Mouse (Mus musculus): Measurements from ENCODE around the gene Stim1. TPM values are rescaled to one million over a fixed set of nuclear protein-coding genes. Genes with fewer than 3 reads are reported as not detected.
A peak's percentile ranks its signal among the peaks of the same experiment; 100 is the strongest.
"Not testable (repeated sequence)": the region's sequence is repeated elsewhere in the genome, so short reads cannot be mapped to it uniquely, and the experiment has no call there.

Stim1 gene
- polyA plus RNA-seq, 1 experiment from 2014 or later: 13.6 TPM

DNA sequence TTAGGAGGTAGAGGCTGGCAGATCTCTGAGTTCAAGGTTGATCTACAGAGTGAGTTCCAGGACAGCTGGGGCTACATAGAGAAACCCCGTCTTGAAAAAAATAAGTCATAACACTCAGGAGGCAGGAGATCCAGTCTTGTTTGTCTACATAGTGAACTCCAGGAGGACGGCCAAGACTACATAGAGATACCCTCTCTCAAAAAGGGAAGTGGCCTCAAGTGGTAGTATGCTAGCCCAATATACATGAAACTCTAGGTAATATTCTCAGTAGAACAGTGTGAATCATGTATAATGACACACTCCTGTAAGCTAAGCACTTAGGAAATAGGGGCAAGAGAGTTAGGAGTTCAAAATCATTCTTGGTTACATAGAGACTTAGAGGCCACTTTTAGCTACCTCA lies 126.3 kb downstream of the Stim1 start:
- ATAC-seq (ENCODE audit: low FRiP score, low read depth): no peak
- WGBS: 93% methylated on average over 2 of the region's 2 CpGs
- H3K9ac ChIP-seq: no peak overlapping the region
- H3K27me3 ChIP-seq (replicated peaks): no peaks in the 10 kb centered on the region
- H3K27ac ChIP-seq: no peak overlapping the region
- H3K4me2 ChIP-seq (replicated peaks): no peak overlapping the region
- H3K9me3 ChIP-seq: no peaks in the 10 kb centered on the region
- no peaks in the 10 kb centered on the region for H3K36me3 ChIP-seq
- no peaks in the 10 kb centered on the region for H3K4me1 ChIP-seq
- H3K4me3 ChIP-seq: no peak overlapping the region

DNA sequence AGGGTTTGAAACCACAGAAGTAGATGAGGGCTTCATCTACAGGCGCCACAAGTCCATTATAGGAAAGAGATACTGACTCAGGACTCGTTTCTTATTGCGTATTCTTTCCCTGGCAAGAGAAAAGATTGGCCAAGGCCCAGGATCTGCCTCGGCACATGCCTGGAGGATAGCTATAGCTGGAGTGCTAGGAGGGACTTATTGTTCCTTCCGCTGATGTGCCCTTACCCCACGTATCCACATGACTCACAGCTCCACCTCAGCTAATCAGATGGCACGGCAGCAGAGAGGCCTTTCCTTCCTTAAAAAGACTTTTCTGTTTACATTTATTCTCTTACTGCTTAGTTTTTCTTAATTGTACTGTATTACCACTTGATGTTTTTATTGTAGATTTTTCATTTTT lies 128.3 kb downstream of the Stim1 start:
- H3K27me3 ChIP-seq (replicated peaks): no peaks in the 10 kb centered on the region
- H3K4me2 ChIP-seq (replicated peaks): no peak overlapping the region
- H3K4me3 ChIP-seq: no peak overlapping the region
- WGBS: 83% methylated on average over 7 of the region's 7 CpGs
- no peak for ATAC-seq (ENCODE audit: low FRiP score, low read depth)
- H3K9me3 ChIP-seq: no peaks in the 10 kb centered on the region
- H3K27ac ChIP-seq: no peak overlapping the region
- no peaks in the 10 kb centered on the region for H3K4me1 ChIP-seq
- H3K9ac ChIP-seq: no peak overlapping the region
- no peaks in the 10 kb centered on the region for H3K36me3 ChIP-seq

DNA sequence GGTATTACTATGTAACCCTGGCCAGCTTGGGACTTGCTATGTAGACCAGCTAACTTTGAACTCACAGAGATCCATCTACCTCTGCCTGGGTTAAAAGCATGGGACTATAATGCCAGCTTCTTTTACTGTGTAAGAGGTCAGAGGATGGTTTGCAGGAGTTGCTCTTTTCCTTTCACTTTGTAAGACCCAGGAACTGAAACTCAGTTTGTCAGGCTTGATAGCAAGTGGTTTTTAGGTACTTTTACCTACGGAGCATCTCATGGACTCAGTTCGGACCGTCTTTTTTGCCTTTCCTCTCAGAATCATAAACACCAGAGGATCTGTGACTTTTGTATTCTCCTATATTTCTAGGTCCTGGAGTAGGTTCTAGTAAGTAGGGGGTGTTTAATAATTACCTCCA lies 128.7 kb downstream of the Stim1 start:
- H3K36me3 ChIP-seq: no peaks in the 10 kb centered on the region

DNA sequence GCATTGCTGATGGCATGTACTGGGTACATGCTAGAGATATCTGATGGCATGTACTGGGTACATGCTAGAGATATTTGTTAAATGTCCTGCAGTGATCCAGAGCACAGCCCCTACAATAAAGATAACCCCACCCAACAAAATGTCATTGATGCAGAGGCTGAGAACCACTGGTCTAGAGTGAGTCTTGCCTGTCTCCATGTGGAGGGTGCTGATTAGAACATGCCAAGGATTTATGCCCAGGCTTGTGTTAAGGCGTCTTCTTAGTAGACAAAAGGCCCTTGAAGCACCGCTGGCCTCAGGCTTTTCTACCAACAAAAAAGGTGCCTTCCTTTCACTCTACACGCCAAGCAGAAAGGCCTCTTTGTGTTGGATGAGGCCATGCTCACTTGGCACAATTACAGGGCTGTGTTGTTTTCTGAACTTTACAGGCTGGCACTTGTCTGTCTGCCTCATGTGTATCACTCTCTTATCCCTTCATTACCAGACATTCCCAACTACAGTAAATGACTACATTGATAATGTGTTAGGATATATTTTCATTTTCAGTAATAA lies 131.7 kb downstream of the Stim1 start:
- Histone ChIP-seq H3K4me1 (no peaks in the 10 kb centered on the region), H3K27me3 (replicated peaks) (no peaks in the 10 kb centered on the region), H3K27ac (no peak overlapping the region), H3K36me3 (no peaks in the 10 kb centered on the region), H3K4me2 (replicated peaks) (no peak overlapping the region), H3K9me3 (no peaks in the 10 kb centered on the region), H3K4me3 (no peak overlapping the region), H3K9ac (no peak overlapping the region)
- 0 out of 2 replicates have a peak, but pooled peaks have one; percentile 44 for ATAC-seq (ENCODE audit: low FRiP score, low read depth)
- 31% methylated on average over 3 of the region's 3 CpGs for WGBS

More for the DNA sequence above, 128.7 kb downstream of the Stim1 start:
- no peak for ATAC-seq (ENCODE audit: low FRiP score, low read depth)
- Histone ChIP-seq H3K4me2 (replicated peaks) (no peak overlapping the region), H3K4me1 (no peaks in the 10 kb centered on the region), H3K27ac (no peak overlapping the region), H3K27me3 (replicated peaks) (no peaks in the 10 kb centered on the region), H3K9ac (no peak overlapping the region), H3K9me3 (no peaks in the 10 kb centered on the region), H3K4me3 (no peak overlapping the region)
- WGBS: 94% methylated on average over 3 of the region's 3 CpGs

DNA sequence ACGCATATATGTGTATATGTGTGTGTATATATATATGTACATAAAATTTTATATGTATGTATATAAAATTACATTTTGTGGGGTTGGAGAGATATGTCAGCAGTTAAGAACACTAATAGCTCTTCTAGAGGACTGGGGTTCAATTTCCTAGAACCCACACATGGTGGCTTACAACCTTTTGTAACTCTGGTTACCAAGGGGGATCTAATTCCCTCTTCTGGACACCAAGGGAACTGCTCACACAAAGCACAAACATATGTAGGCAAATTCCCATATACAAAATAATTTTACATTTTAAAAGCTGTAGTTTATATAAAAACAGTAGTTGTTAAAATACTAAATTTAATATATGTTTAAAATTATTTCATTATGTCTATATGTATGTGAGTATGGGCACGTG lies 136.5 kb downstream of the Stim1 start:
- H3K27me3 ChIP-seq (replicated peaks): no peaks in the 10 kb centered on the region
- whole genome bisulfite sequencing: 88% methylated on average over 2 of the region's 2 CpGs
- H3K9ac ChIP-seq: no peak overlapping the region
- H3K4me1 ChIP-seq: no peaks in the 10 kb centered on the region
- H3K4me2 ChIP-seq (replicated peaks): no peak overlapping the region
- no peak overlapping the region for H3K27ac ChIP-seq
- H3K36me3 ChIP-seq: no peaks in the 10 kb centered on the region
- ATAC-seq (ENCODE audit: low FRiP score, low read depth): no peak
- H3K4me3 ChIP-seq: no peak overlapping the region
- no peaks in the 10 kb centered on the region for H3K9me3 ChIP-seq

DNA sequence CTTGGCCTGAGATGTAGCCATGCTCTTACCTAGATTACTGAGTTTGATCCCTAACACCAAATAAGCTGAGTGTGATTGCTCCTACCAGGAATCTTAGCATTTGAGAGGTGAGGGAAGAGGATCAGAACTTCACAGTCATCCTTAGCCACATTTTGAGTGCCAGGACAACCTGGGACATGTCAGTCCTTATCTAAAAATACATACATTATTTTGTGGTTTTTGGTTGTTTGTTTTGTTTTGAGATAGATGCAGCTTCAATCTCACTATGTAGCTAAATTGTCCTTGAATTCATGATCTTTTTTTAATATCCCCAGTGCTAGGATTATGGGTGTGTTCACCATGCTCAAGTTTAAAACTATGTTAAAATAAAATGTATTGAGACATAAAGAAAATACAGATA lies 139.8 kb downstream of the Stim1 start:
- H3K9ac ChIP-seq: no peak overlapping the region
- no peaks in the 10 kb centered on the region for H3K9me3 ChIP-seq
- no peaks in the 10 kb centered on the region for H3K4me1 ChIP-seq
- H3K4me2 ChIP-seq (replicated peaks): no peak overlapping the region
- H3K27me3 ChIP-seq (replicated peaks): no peaks in the 10 kb centered on the region
- no peak for ATAC-seq (ENCODE audit: low FRiP score, low read depth)
- no peak overlapping the region for H3K4me3 ChIP-seq
- H3K36me3 ChIP-seq: no peaks in the 10 kb centered on the region
- H3K27ac ChIP-seq: no peak overlapping the region

DNA sequence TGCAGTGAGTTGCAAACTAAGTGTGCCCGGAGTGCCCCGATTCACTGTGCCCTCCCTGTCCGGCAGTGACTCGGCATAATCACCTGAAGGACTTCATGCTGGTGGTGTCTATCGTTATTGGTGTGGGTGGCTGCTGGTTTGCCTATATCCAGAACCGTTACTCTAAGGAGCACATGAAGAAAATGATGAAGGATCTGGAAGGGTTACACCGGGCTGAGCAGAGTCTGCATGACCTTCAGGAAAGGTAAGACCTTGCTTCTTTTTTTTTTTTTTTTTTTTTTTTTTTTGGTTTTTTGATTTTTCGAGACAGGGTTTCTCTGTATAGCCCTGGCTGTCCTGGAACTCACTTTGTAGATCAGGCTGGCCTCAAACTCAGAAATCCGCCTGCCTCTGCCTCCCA lies 147.7 kb downstream of the Stim1 start:
- H3K9ac ChIP-seq; H3K9me3 ChIP-seq; H3K4me1 ChIP-seq; H3K27me3 ChIP-seq (replicated peaks); H3K27ac ChIP-seq; H3K36me3 ChIP-seq; H3K4me2 ChIP-seq (replicated peaks); ATAC-seq (ENCODE audit: low FRiP score, low read depth); H3K4me3 ChIP-seq: not testable (repeated sequence)
- WGBS: 90% methylated on average over 9 of the region's 9 CpGs

DNA sequence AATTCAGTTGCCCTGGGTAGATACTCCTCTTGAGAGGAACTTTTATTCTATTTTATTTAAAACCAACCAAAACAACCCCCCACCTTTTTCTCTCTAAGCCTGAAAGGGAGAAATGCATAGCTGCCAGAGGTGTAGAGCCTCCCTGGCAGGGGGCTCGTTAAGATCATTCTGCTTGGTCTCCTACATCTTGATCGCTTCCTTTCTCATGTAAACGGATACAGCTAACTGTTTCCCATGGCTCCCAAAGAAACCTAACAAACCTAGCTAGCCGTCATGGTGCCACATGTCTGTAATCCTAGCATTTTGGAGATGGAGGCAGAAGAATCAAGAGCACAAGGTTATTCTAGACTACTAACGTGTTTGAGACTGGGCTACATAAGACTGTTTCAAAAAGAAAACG lies 148.2 kb downstream of the Stim1 start:
- Histone ChIP-seq H3K27me3 (replicated peaks) (no peaks in the 10 kb centered on the region), H3K9me3 (no peaks in the 10 kb centered on the region), H3K9ac (no peak overlapping the region), H3K4me1 (no peaks in the 10 kb centered on the region), H3K4me2 (replicated peaks) (no peak overlapping the region), H3K36me3 (no peaks in the 10 kb centered on the region), H3K27ac (no peak overlapping the region), H3K4me3 (no peak overlapping the region)
- 52% methylated on average over 6 of the region's 6 CpGs for WGBS
- no peak for ATAC-seq (ENCODE audit: low FRiP score, low read depth)

DNA sequence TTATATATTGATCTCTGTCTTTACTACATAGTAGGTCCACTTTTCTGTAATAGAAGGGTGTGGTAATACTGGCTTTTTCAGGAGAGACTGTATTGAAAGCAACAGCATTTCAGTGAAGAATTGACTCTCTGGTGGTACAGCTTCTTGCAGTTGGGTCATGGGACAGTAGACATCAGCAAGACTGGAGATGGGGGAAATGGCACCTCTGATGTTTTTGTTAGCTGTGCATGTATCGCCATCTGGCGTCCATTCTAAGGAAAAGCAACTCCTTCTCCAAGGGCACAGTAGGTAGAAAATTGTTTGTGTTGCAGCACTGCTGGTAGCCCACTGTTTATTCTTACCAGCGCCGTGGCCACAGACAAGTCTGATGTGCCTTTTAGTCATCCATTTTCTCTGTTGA lies 149.8 kb downstream of the Stim1 start:
- WGBS: 13% methylated on average over 4 of the region's 4 CpGs
- H3K4me2 ChIP-seq (replicated peaks): no peak overlapping the region

DNA sequence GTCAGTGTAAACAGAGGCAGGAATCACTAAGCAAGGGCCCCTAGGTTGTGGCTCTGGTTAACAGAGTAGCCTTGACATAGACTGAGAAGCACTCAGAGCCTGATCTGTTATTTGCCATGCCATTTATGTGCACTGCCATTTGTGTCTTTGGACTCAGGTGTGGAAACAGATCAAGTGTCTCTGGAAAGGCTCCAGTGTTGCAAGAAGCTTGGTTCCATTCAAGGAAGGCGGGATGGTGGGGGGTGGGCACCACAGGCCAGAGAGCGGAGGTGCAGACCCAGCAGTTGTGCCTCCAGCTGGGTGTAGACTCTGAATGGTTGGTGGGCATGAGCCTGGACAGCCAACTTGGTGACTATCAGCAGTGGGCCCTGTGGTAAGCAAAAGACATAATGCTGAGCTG lies 154.4 kb downstream of the Stim1 start:
- WGBS: 94% methylated on average over 2 of the region's 2 CpGs
- no peak for ATAC-seq (ENCODE audit: low FRiP score, low read depth)
- Histone ChIP-seq H3K4me1 (no peaks in the 10 kb centered on the region), H3K4me2 (replicated peaks) (no peak overlapping the region), H3K36me3 (no peaks in the 10 kb centered on the region), H3K4me3 (no peak overlapping the region), H3K9ac (no peak overlapping the region), H3K27me3 (replicated peaks) (no peaks in the 10 kb centered on the region), H3K27ac (no peak overlapping the region), H3K9me3 (no peaks in the 10 kb centered on the region)

More for the DNA sequence above, 149.8 kb downstream of the Stim1 start:
- ATAC-seq (ENCODE audit: low FRiP score, low read depth): peak; percentile 72
- no peak overlapping the region for H3K9ac ChIP-seq
- no peaks in the 10 kb centered on the region for H3K4me1 ChIP-seq
- no peak overlapping the region for H3K27ac ChIP-seq
- H3K4me3 ChIP-seq: no peak overlapping the region
- no peaks in the 10 kb centered on the region for H3K27me3 ChIP-seq (replicated peaks)
- H3K9me3 ChIP-seq: no peaks in the 10 kb centered on the region
- no peaks in the 10 kb centered on the region for H3K36me3 ChIP-seq

DNA sequence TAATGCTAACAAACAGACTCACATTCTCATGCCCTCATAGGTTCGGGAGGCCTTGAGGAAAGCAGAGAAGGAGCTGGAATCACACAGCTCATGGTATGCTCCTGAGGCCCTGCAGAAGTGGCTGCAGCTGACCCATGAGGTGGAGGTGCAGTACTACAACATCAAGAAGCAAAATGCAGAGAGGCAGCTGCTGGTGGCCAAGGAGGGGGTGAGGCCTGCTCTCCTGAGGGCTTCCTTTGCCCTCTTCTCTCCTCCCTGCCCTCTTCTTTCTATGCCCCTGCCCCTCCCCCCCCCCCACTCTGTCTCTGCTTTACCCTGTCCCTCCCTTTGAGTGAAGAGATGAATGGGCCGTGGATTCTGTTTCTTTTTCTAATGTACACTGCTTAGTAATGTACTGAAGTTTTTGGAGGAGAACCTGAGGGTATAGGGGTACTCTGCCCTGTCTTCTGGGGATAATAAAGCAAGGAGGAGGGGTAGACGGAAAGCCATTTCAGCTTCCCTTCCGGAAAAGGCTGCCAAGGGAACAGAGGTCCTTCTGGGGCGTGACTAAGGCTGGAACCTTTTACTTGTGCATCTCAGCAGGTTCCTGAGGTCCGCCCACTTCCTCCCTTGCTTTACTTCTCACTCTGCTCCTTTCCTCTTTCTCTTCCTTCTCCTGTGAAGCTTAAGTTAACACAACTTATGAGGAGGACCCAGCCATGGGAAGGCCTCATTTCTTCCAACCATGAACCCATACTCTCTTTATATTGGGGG lies 158.5 kb downstream of the Stim1 start:
- Histone ChIP-seq H3K27me3 (replicated peaks) (no peaks in the 10 kb centered on the region), H3K36me3 (no peaks in the 10 kb centered on the region; the same call in 1 of the 2 replicates), H3K9ac (no peak overlapping the region), H3K27ac (no peak overlapping the region), H3K4me1 (no peaks in the 10 kb centered on the region), H3K4me3 (no peak overlapping the region), H3K4me2 (replicated peaks) (no peak overlapping the region), H3K9me3 (no peaks in the 10 kb centered on the region)
- 45% methylated on average over 6 of the region's 6 CpGs for WGBS
- no peak for ATAC-seq (ENCODE audit: low FRiP score, low read depth)

DNA sequence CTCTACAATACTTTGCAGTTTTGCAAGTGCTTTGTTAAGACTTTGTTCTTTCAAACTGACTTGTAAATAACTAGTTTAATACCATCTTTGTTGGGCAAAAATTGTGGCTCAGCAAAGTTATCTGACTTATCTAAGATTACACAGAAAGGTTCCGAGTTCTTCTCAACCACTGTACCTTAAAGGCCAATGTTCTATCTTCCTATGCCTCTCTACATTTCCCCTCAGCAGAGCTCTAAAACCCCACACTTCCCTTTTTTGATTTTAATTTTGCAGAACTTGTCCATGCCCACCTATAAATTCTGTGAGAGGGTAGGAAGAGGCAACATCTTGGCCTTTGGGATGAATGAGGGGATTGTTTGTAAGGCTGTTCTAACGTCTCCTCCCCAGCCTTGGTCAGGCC lies 166.7 kb downstream of the Stim1 start:
- Histone ChIP-seq H3K27ac (no peak overlapping the region), H3K9ac (no peak overlapping the region), H3K27me3 (replicated peaks) (0 out of 2 replicates have a peak, but pooled peaks cover 6% of the 10 kb centered on the region), H3K9me3 (no peaks in the 10 kb centered on the region), H3K4me1 (no peaks in the 10 kb centered on the region), H3K4me3 (no peak overlapping the region), H3K36me3 (no peaks in the 10 kb centered on the region; the same call in 1 of the 2 replicates), H3K4me2 (replicated peaks) (no peak overlapping the region)
- ATAC-seq (ENCODE audit: low FRiP score, low read depth): no peak
- 79% methylated on average over 2 of the region's 2 CpGs for WGBS
